Mouse (Mus musculus): ENCODE measurements around the gene Kcnj16. TPM values are rescaled to one million over a fixed set of nuclear protein-coding genes. Genes with fewer than 3 reads are reported as not detected.

The Kcnj16 gene
- total and polyA plus RNA-seq, 2 experiments from 2014 or later = not detected

DNA sequence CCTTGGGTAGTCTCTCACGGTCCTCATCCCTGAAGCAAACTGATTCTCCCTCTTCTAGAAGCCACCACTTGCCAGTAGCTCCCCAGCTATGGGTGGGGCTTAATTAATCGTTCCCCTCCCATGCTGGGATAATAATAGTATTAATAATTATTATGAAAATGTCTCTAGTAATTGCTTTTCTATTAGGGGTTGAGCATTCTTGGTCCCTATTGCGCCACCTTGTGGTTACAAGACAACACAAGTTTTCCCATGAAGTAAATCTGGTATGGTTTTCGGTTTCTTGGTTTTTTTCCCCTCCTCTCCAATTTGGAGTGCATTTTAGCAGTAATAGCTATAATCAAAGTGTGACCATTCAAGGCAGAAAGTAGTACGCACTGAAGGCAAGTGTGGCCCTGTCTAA is 74.3 kb downstream of the Kcnj16 start:
- TF ChIP-seq EP300 (IDR thresholded peaks at IDR 0.05; ENCODE audit: low read depth) (no peak), CTCF (IDR thresholded peaks at IDR 0.05; ENCODE audit: low read depth) (peak; percentile 62)
- Histone ChIP-seq H3K27me3 (ENCODE audit: control insufficient read depth, insufficient read depth, low read length) (no peaks in the 10 kb centered on the region), H3K4me3 (ENCODE audit: low read depth, low read length) (no peak overlapping the region), H3K9me3 (replicated peaks; ENCODE audit: control insufficient read depth, low read length) (no peaks in the 10 kb centered on the region), H3K27ac (ENCODE audit: low read depth) (no peak overlapping the region), H3K9ac (replicated peaks; ENCODE audit: low read depth, low read length) (no peak overlapping the region), H3K4me1 (ENCODE audit: control insufficient read depth, insufficient read depth) (no peaks in the 10 kb centered on the region), H3K4me2 (ENCODE audit: low read depth, low read length) (no peak overlapping the region), H3K36me3 (replicated peaks; ENCODE audit: control insufficient read depth, insufficient read depth, low read length) (no peaks in the 10 kb centered on the region)
- WGBS = 35% methylated on average over 5 of the region's 5 CpGs
- DNase-seq (ENCODE audit: low spot score) (peak; percentile 26), ATAC-seq (ENCODE audit: insufficient read depth, low read depth) (no peak)

- Histone ChIP-seq H3K36me3 (replicated peaks; ENCODE audit: control insufficient read depth, insufficient read depth, low read length) (no peaks in the 10 kb centered on the region), H3K27ac (ENCODE audit: low read depth) (no peak overlapping the region), H3K4me1 (ENCODE audit: control insufficient read depth, insufficient read depth) (no peaks in the 10 kb centered on the region), H3K4me3 (ENCODE audit: low read depth, low read length) (no peak overlapping the region), H3K9ac (replicated peaks; ENCODE audit: low read depth, low read length) (no peak overlapping the region), H3K27me3 (ENCODE audit: control insufficient read depth, insufficient read depth, low read length) (no peaks in the 10 kb centered on the region), H3K4me2 (ENCODE audit: low read depth, low read length) (no peak overlapping the region), H3K9me3 (replicated peaks; ENCODE audit: control insufficient read depth, low read length) (no peaks in the 10 kb centered on the region)
- 86% methylated on average over 4 of the region's 4 CpGs for WGBS
- no peak for ATAC-seq (ENCODE audit: insufficient read depth, low read depth)
- TF ChIP-seq CTCF (IDR thresholded peaks at IDR 0.05; ENCODE audit: low read depth) (no peak), EP300 (IDR thresholded peaks at IDR 0.05; ENCODE audit: low read depth) (no peak)
- DNase-seq (ENCODE audit: low spot score) = no peak
Measured at GRCm38 (mm10) chr11:111043298-111043697, 75.5 kb downstream of the Kcnj16 start.

GRCm38 (mm10) chr11:111054252-111054651 is 86.4 kb downstream of the Kcnj16 start:
- no peak overlapping the region for H3K4me2 ChIP-seq (ENCODE audit: low read depth, low read length)
- H3K4me3 ChIP-seq (ENCODE audit: low read depth, low read length) = no peak overlapping the region
- WGBS = 62% methylated on average over 3 of the region's 3 CpGs
- H3K9ac ChIP-seq (replicated peaks; ENCODE audit: low read depth, low read length) = no peak overlapping the region
- no peak for DNase-seq (ENCODE audit: low spot score)
- no peaks in the 10 kb centered on the region for H3K4me1 ChIP-seq (ENCODE audit: control insufficient read depth, insufficient read depth)
- H3K27ac ChIP-seq (ENCODE audit: low read depth) = no peak overlapping the region
- no peak for ATAC-seq (ENCODE audit: insufficient read depth, low read depth)
- no peaks in the 10 kb centered on the region for H3K9me3 ChIP-seq (replicated peaks; ENCODE audit: control insufficient read depth, low read length)
- H3K36me3 ChIP-seq (replicated peaks; ENCODE audit: control insufficient read depth, insufficient read depth, low read length) = no peaks in the 10 kb centered on the region
- no peaks in the 10 kb centered on the region for H3K27me3 ChIP-seq (ENCODE audit: control insufficient read depth, insufficient read depth, low read length)
- TF ChIP-seq CTCF (IDR thresholded peaks at IDR 0.05; ENCODE audit: low read depth) (no peak), EP300 (IDR thresholded peaks at IDR 0.05; ENCODE audit: low read depth) (no peak)

DNA sequence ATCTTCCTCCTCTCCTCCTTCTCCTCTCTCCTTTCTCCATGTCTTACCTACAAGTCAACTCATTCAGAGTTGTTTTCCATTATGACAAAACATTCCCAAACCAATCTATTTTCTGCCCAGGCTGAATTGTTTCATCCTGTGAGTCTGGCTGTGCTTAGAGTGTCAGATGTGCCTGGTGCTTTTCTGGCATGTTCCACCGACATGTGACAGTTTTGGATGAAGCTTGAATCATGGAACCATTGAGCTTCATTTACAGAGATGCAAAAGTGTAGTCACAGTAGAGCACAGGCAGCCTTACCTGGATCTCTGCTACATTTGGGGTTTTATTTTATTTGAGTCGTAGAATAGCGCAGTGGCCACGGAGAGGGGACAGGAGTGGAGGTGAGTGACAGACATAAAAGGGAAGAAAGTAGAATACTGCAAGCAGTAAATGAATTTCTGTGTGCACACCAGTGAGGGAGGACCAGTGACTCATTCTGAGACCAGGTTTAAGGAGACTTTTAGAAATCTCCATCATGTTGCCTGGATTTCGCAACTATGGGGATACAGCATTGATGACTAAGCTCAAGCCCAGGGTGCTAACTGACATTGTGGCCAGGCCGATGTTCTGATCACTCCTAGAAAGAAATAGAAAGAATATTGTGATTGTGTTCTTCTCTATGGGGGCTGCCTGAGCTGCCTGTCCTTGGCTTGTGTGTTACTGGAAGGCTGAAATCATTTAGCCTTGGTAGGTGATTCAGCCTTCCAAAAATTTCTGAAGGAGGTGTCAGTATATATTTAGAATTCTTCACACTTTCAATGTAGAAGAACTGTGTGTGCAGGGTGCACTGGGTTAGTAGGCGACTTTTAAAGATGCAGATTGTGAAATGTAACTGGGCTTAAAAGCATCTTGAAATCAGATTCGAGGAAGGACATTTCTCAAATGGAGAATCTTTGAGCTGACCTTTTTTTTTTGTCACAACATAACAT is 87.3 kb downstream of the Kcnj16 start:
- no peak overlapping the region for H3K4me3 ChIP-seq (ENCODE audit: low read depth, low read length)
- WGBS = 82% methylated on average over 8 of the region's 8 CpGs

DNA sequence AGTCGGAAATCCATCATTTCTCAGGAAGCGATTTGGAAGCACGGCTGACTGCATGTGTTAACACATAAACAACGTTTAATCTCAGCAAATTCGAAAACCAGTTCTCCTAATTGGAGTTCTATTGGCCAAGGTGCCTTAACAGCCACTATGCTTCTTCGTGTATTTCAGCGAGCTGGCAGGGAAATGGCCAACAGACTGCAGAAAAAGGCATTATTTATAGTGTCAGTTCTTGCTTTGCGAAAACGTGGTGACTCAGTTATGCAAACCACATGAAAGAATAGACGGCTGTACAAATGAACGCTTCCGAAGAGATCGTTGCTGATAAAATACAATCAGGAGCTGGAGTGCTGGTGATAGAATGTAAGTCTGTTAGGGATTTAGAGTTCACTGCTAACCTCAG is 88.2 kb downstream of the Kcnj16 start:
- no peak overlapping the region for H3K4me3 ChIP-seq (ENCODE audit: low read depth, low read length)
- no peak for TF ChIP-seq CTCF (IDR thresholded peaks at IDR 0.05; ENCODE audit: low read depth)
- no peak for TF ChIP-seq EP300 (IDR thresholded peaks at IDR 0.05; ENCODE audit: low read depth)
- no peaks in the 10 kb centered on the region for H3K36me3 ChIP-seq (replicated peaks; ENCODE audit: control insufficient read depth, insufficient read depth, low read length)
- ATAC-seq (ENCODE audit: insufficient read depth, low read depth) (no peak), DNase-seq (ENCODE audit: low spot score) (no peak)
- no peak overlapping the region for H3K9ac ChIP-seq (replicated peaks; ENCODE audit: low read depth, low read length)
- no peaks in the 10 kb centered on the region for H3K9me3 ChIP-seq (replicated peaks; ENCODE audit: control insufficient read depth, low read length)
- H3K27me3 ChIP-seq (ENCODE audit: control insufficient read depth, insufficient read depth, low read length) = no peaks in the 10 kb centered on the region
- WGBS = 72% methylated on average over 13 of the region's 13 CpGs
- H3K27ac ChIP-seq (ENCODE audit: low read depth) = no peak overlapping the region
- H3K4me2 ChIP-seq (ENCODE audit: low read depth, low read length) = no peak overlapping the region
- no peaks in the 10 kb centered on the region for H3K4me1 ChIP-seq (ENCODE audit: control insufficient read depth, insufficient read depth)

More for the DNA sequence above, 87.3 kb downstream of the Kcnj16 start:
- Histone ChIP-seq H3K9ac (replicated peaks; ENCODE audit: low read depth, low read length) (no peak overlapping the region), H3K27ac (ENCODE audit: low read depth) (no peak overlapping the region), H3K4me1 (ENCODE audit: control insufficient read depth, insufficient read depth) (no peaks in the 10 kb centered on the region), H3K36me3 (replicated peaks; ENCODE audit: control insufficient read depth, insufficient read depth, low read length) (no peaks in the 10 kb centered on the region), H3K27me3 (ENCODE audit: control insufficient read depth, insufficient read depth, low read length) (no peaks in the 10 kb centered on the region), H3K4me2 (ENCODE audit: low read depth, low read length) (no peak overlapping the region), H3K9me3 (replicated peaks; ENCODE audit: control insufficient read depth, low read length) (no peaks in the 10 kb centered on the region)
- TF ChIP-seq CTCF (IDR thresholded peaks at IDR 0.05; ENCODE audit: low read depth) (no peak), EP300 (IDR thresholded peaks at IDR 0.05; ENCODE audit: low read depth) (no peak)
- no peak for ATAC-seq (ENCODE audit: insufficient read depth, low read depth)
- DNase-seq (ENCODE audit: low spot score) = no peak

Data from heart, postnatal 0 days (tissue).